Mouse (Mus musculus) lung, postnatal 0 days (tissue): ENCODE measurements around the gene Adcyap1. TPM values are rescaled to one million over a fixed set of nuclear protein-coding genes. Genes with fewer than 3 reads are reported as not detected.
A peak's percentile ranks its signal among the peaks of the same experiment; 100 is the strongest.

Experiments used
- ATAC-seq: fragments of 200-750 bp; cut with Nextera tagmentation; 2 replicates; pipeline ENCODE4 v1.8.0; 2017; ENCODE audit warnings: moderate library complexity
- DNase-seq: peaks from one replicate; pipeline ENCODE4 v3.0.0-alpha.2; 2016; ENCODE audit warnings: low spot score
- H3K27ac ChIP-seq: fragments of 300-500 bp; sonication (generic); 2 replicates; pipeline ENCODE4 v1.5.1; 2014; ENCODE audit warnings: antibody characterized with exemption, mild to moderate bottlenecking, low read length, mixed read lengths
- H3K27me3 ChIP-seq: fragments of 300-500 bp; sonication (generic); replicated peaks from 2 replicates; pipeline ENCODE4 v1.6.1; 2014; ENCODE audit warnings: low read length, mixed read lengths; ENCODE audit not compliant: insufficient read depth
- H3K36me3 ChIP-seq: fragments of 300-500 bp; sonication (generic); 2 replicates; pipeline ENCODE4 v1.6.1; 2014; ENCODE audit warnings: low read length, mixed read lengths; ENCODE audit not compliant: insufficient read depth
- H3K4me1 ChIP-seq: fragments of 300-500 bp; sonication (generic); 2 replicates; pipeline ENCODE4 v1.6.1; 2014; ENCODE audit warnings: antibody characterized with exemption, low read depth, low read length, mixed read lengths; ENCODE audit not compliant: insufficient read depth
- H3K4me2 ChIP-seq: fragments of 300-500 bp; sonication (generic); replicated peaks from 2 replicates; pipeline ENCODE4 v1.6.1; 2014; ENCODE audit warnings: low read depth, mild to moderate bottlenecking, low read length, moderate library complexity, mixed read lengths
- H3K4me3 ChIP-seq: fragments of 300-500 bp; sonication (generic); 2 replicates; pipeline ENCODE4 v1.5.1; 2014; ENCODE audit warnings: low read depth, low read length
- H3K9ac ChIP-seq: fragments of 300-500 bp; sonication (generic); replicated peaks from 2 replicates; pipeline ENCODE4 v1.6.1; 2014; ENCODE audit warnings: low read depth, mild to moderate bottlenecking
- H3K9me3 ChIP-seq: fragments of 300-500 bp; sonication (generic); 2 replicates; pipeline ENCODE4 v1.6.1; 2016; ENCODE audit warnings: low read length, mixed read lengths
- CTCF ChIP-seq: IDR thresholded peaks from 2 replicates; pipeline ENCODE4 v1.5.1; 2016; ENCODE audit warnings: antibody characterized with exemption, mild to moderate bottlenecking
- EP300 ChIP-seq: IDR thresholded peaks from 2 replicates; pipeline ENCODE4 v1.6.1; 2016; ENCODE audit warnings: antibody characterized with exemption, mild to moderate bottlenecking, control low read depth
- WGBS: fragments of 180-500 bp; shearing (Covaris S2); extraction: QIAGEN DNeasy Blood & Tissue Kit; methylation state at CpG from one replicate; pipeline ENCODE4 v1.1.7; 2014; 5-methylcytosine and 5-hydroxymethylcytosine counted together
- polyA plus RNA-seq: library from polyadenylated mRNA; unstranded; fragments of >200 nt; fragmentation: Nextera tagmentation; extraction: Ambion mirVana; gene quantifications from 2 replicates; pipeline ENCODE4 v1.2.1, GENCODE M21; 2015

Adcyap1 gene
- 0.17 and 0.20 TPM in 2 replicates for polyA plus RNA-seq

- ATAC-seq (no peak), DNase-seq (no peak)
- H3K27me3 ChIP-seq, result peaks cover 30% of the 10 kb centered on the region
- H3K4me3 ChIP-seq, result no peak within 1 kb of the TSS
- H3K36me3 ChIP-seq, result no peaks in the 10 kb centered on the region
- H3K4me1 ChIP-seq, result no peaks in the 10 kb centered on the region
- TF ChIP-seq EP300, result no peak
- TF ChIP-seq CTCF, result no peak
- no peak within 1 kb of the TSS for H3K9ac ChIP-seq
- no peak within 1 kb of the TSS for H3K27ac ChIP-seq
- WGBS, result 31% methylated on average over 10 of the region's 10 CpGs
- no peak within 1 kb of the TSS for H3K4me2 ChIP-seq
- no peaks in the 10 kb centered on the region for H3K9me3 ChIP-seq
Observed at GRCm38 (mm10) chr17:93198717-93199116, at the start of gene Adcyap1. Gene Adcyap1 (plus strand): TSS chr17:93199017.

- no peak overlapping the region for H3K4me2 ChIP-seq
- WGBS, result 26% methylated on average over 1 of the region's 1 CpGs
- no peak overlapping the region for H3K27ac ChIP-seq
- DNase-seq, result peak; percentile 50
- no peaks in the 10 kb centered on the region for H3K9me3 ChIP-seq
- ATAC-seq, result no peak
- H3K4me1 ChIP-seq, result no peaks in the 10 kb centered on the region
- TF ChIP-seq CTCF, result peak; percentile 74
- TF ChIP-seq EP300, result no peak
- no peak overlapping the region for H3K9ac ChIP-seq
- H3K27me3 ChIP-seq, result no peaks in the 10 kb centered on the region
- H3K36me3 ChIP-seq, result no peaks in the 10 kb centered on the region
- no peak overlapping the region for H3K4me3 ChIP-seq
Observed at GRCm38 (mm10) chr17:93158280-93158851, 40.5 kb upstream of the Adcyap1 start.

- Histone ChIP-seq H3K36me3 (no peaks in the 10 kb centered on the region), H3K4me1 (no peaks in the 10 kb centered on the region), H3K4me3 (no peak overlapping the region), H3K4me2 (no peak overlapping the region), H3K27ac (no peak overlapping the region), H3K27me3 (no peaks in the 10 kb centered on the region), H3K9ac (no peak overlapping the region), H3K9me3 (no peaks in the 10 kb centered on the region)
- DNase-seq, result no peak
- no peak for ATAC-seq
- TF ChIP-seq CTCF, result no peak
- no peak for TF ChIP-seq EP300
Observed at GRCm38 (mm10) chr17:93169572-93169971, 29.2 kb upstream of the Adcyap1 start.

- Histone ChIP-seq H3K27me3 (peaks cover 21% of the 10 kb centered on the region), H3K9me3 (no peaks in the 10 kb centered on the region), H3K4me3 (no peak overlapping the region), H3K27ac (no peak overlapping the region), H3K4me1 (no peaks in the 10 kb centered on the region), H3K36me3 (no peaks in the 10 kb centered on the region), H3K4me2 (no peak overlapping the region), H3K9ac (no peak overlapping the region)
- 46% methylated on average over 2 of the region's 2 CpGs for WGBS
- TF ChIP-seq CTCF, result peak; percentile 15; the same call in 1 of the 2 replicates
- TF ChIP-seq EP300, result no peak
- ATAC-seq (no peak), DNase-seq (no peak)
Observed at GRCm38 (mm10) chr17:93196846-93197245, 2.0 kb upstream of the Adcyap1 start.

- Histone ChIP-seq H3K27me3 (peaks cover 26% of the 10 kb centered on the region), H3K4me3 (no peak overlapping the region), H3K9me3 (no peaks in the 10 kb centered on the region), H3K4me1 (no peaks in the 10 kb centered on the region), H3K4me2 (no peak overlapping the region), H3K9ac (no peak overlapping the region), H3K27ac (no peak overlapping the region), H3K36me3 (no peaks in the 10 kb centered on the region)
- no peak for DNase-seq
- no peak for ATAC-seq
- 14% methylated on average over 4 of the region's 4 CpGs for WGBS
- TF ChIP-seq CTCF, result no peak
- no peak for TF ChIP-seq EP300
Observed at GRCm38 (mm10) chr17:93198213-93198612, 604 bp upstream of the Adcyap1 start.

GRCm38 (mm10) chr17:93199218-93199617 is 401 bp downstream of the Adcyap1 start:
- ATAC-seq, result no peak
- WGBS, result 3% methylated on average over 15 of the region's 15 CpGs
- no peaks in the 10 kb centered on the region for H3K4me1 ChIP-seq

GRCm38 (mm10) chr17:93199747-93200146 is 930 bp downstream of the Adcyap1 start:
- Histone ChIP-seq H3K27me3 (peaks cover 33% of the 10 kb centered on the region), H3K4me2 (no peak overlapping the region), H3K9ac (no peak overlapping the region), H3K27ac (no peak overlapping the region), H3K4me1 (no peaks in the 10 kb centered on the region), H3K4me3 (no peak overlapping the region), H3K9me3 (no peaks in the 10 kb centered on the region), H3K36me3 (no peaks in the 10 kb centered on the region)
- ATAC-seq (no peak), DNase-seq (no peak)
- no peak for TF ChIP-seq EP300
- no peak for TF ChIP-seq CTCF
- 7% methylated on average over 9 of the region's 9 CpGs for WGBS

More at GRCm38 (mm10) chr17:93199218-93199617, 401 bp downstream of the Adcyap1 start:
- Histone ChIP-seq H3K9me3 (no peaks in the 10 kb centered on the region), H3K27me3 (peaks cover 33% of the 10 kb centered on the region), H3K9ac (no peak overlapping the region), H3K36me3 (no peaks in the 10 kb centered on the region), H3K27ac (no peak overlapping the region), H3K4me2 (no peak overlapping the region), H3K4me3 (no peak overlapping the region)
- TF ChIP-seq EP300 (no peak), CTCF (no peak)
- DNase-seq, result no peak
